Mouse (Mus musculus) forelimb bud, embryonic 11.5 days (tissue): ENCODE results near the gene C1qtnf6.

Experiments used
- DNase-seq: peaks from one replicate; pipeline ENCODE4 v3.0.0-alpha.2; 2012; ENCODE audit warnings: low read depth, low spot score

C1qtnf6 gene

GRCm38 (mm10) chr15:78530671-78531450 lies at the start of gene C1qtnf6:
Gene C1qtnf6, minus strand, starts transcription at chr15:78531416.
- DNase-seq, result no peak

- no peak for DNase-seq
These were observed 45.1 kb upstream of the C1qtnf6 start for GRCm38 (mm10) chr15:78576284-78576810.

GRCm38 (mm10) chr15:78572658-78573397 lies 41.6 kb upstream of the C1qtnf6 start, which contains the start of gene Rac2:
Gene Rac2, minus strand, starts transcription at chr15:78572783.
- DNase-seq, result no peak

- DNase-seq, result no peak
These were observed 41.0 kb upstream of the C1qtnf6 start for GRCm38 (mm10) chr15:78572270-78572600.

- DNase-seq, result no peak
These were observed 40.5 kb upstream of the C1qtnf6 start for GRCm38 (mm10) chr15:78571554-78572269.

GRCm38 (mm10) chr15:78570170-78570569 lies 39.0 kb upstream of the C1qtnf6 start:
- DNase-seq, result no peak

- no peak for DNase-seq
These were observed 36.4 kb upstream of the C1qtnf6 start for GRCm38 (mm10) chr15:78567608-78568120.

- no peak for DNase-seq
These were observed 33.7 kb upstream of the C1qtnf6 start for GRCm38 (mm10) chr15:78564764-78565435.

GRCm38 (mm10) chr15:78563937-78564336 lies 32.7 kb upstream of the C1qtnf6 start:
- DNase-seq, result no peak

- DNase-seq, result no peak
These were observed 32.1 kb upstream of the C1qtnf6 start for GRCm38 (mm10) chr15:78563344-78563743.

- DNase-seq, result no peak
These were observed 28.1 kb upstream of the C1qtnf6 start for GRCm38 (mm10) chr15:78559141-78559979.

GRCm38 (mm10) chr15:78557693-78558535 lies 26.7 kb upstream of the C1qtnf6 start:
- no peak for DNase-seq

GRCm38 (mm10) chr15:78554545-78555313 lies 23.5 kb upstream of the C1qtnf6 start:
- no peak for DNase-seq

GRCm38 (mm10) chr15:78549189-78549734 lies 18.0 kb upstream of the C1qtnf6 start:
- DNase-seq, result no peak

GRCm38 (mm10) chr15:78548711-78549110 lies 17.5 kb upstream of the C1qtnf6 start:
- no peak for DNase-seq

- DNase-seq, result no peak
These were observed 17.1 kb upstream of the C1qtnf6 start for GRCm38 (mm10) chr15:78548336-78548665.

- no peak for DNase-seq
These were observed 16.5 kb upstream of the C1qtnf6 start for GRCm38 (mm10) chr15:78547415-78548335.
